Mouse (Mus musculus): ENCODE data around the gene Wwox.

Gene Wwox

GRCm38 (mm10) chr8:114927917-114928316, 488.5 kb downstream of the Wwox start:
- DNase-seq: no peak

GRCm38 (mm10) chr8:114929597-114929996, 490.1 kb downstream of the Wwox start:
- DNase-seq: no peak

DNA sequence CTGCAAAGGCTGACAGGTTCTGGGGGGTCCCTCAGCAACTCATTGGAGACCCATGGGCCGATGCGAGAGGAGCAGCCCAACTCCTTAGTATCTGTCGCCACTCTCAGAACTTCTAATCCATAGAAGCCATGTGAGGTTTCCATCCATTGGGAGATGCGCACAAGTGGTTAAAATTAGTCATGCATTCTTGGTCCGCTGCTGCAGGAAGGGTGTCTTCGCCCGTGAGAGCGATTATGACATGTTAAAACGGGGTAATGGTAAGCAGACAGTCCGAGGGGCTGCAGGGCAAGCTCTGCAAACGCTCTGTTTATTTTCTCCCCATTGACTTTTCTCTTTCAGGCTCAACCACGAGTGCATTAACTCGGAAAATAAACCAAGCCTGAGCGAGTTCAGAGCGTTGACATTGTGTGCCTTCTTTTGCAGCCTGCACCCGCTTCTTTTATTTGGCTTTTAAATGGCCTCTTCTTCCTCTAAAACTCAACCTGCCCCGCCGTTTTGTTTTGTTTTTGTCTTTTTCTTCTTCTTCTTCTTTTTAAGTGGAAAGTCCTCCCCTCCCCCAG, 492.7 kb downstream of the Wwox start:
- DNase-seq: no peak

DNA sequence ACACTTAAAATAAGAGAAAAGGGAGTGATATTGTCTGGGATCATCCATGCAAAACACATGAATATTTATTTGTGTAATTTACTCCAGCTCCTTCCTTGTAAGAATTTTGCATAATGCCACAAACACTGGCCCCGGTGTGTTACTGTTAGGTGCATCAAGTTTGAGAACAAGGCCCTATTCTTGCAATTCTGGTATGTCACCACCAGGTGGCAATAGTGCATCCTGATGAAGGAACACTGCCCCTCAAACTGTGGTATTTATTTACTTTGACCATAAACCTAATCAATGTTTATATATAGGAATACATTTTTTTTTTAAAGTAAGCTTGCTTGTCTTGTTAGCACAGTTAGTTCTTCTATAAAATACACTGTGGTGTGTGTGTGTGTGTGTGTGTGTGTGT, 493.8 kb downstream of the Wwox start:
- DNase-seq: no peak

- DNase-seq: no peak
These were observed 497.4 kb downstream of the Wwox start for GRCm38 (mm10) chr8:114936887-114937286.

DNA sequence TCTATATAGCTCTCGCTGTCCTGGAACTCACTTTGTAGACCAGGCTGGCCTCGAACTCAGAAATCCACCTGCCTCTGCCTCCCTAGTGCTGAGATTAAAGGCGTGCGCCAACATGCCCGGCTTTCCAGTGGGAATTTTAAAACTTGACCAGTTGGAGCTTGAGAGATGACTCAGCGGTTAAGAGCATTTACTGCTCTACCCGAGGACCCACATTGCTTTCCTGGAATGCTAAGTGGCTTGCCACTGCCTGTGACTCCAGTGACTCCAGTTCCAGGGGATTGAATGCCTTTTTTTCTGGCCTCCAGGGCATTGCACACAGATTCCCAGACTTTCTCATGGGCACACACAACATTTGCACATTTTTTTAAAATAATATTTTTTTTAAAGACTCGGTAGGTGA, 499.9 kb downstream of the Wwox start:
- no peak for DNase-seq

DNA sequence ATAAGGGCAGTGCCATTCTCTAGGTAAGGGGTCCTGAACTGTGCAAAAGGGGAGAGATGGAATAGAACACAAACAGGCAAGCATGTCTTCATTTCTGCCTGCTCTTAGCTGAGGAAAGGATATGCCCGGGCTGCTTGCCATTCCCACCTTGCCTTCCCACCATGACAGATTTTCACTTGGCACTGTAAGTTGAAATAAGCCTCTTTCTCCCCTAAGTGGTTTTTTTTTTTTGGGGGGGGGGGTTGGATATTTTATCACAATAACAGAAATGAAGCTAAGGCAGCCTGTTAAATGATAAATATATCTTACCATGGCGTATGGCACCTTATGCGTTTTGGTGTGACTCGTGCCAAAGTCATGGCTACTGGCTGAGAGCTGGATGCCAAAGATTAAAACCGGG, 501.6 kb downstream of the Wwox start:
- no peak for DNase-seq

DNA sequence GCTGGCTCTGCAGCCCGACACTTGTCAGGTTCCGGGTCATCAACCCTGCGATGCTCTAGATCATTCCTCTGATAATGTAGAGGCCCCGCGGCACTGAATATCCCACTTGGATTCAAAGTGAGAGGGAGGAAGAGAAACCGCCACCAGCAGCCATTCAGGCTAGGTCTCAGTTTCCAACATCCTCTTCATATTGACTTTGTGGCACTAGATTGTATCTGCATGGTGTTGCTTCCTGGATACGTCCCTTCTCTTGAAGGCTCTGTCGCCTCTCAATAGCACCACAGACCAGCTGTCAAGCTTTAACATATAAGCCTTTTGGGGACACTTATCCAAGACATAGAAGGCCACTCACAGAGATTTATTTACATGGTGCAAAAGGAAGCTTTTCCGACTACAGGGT, 502.2 kb downstream of the Wwox start:
- DNase-seq: no peak

- DNase-seq: no peak
These were observed 508.5 kb downstream of the Wwox start for GRCm38 (mm10) chr8:114947921-114948320.

DNA sequence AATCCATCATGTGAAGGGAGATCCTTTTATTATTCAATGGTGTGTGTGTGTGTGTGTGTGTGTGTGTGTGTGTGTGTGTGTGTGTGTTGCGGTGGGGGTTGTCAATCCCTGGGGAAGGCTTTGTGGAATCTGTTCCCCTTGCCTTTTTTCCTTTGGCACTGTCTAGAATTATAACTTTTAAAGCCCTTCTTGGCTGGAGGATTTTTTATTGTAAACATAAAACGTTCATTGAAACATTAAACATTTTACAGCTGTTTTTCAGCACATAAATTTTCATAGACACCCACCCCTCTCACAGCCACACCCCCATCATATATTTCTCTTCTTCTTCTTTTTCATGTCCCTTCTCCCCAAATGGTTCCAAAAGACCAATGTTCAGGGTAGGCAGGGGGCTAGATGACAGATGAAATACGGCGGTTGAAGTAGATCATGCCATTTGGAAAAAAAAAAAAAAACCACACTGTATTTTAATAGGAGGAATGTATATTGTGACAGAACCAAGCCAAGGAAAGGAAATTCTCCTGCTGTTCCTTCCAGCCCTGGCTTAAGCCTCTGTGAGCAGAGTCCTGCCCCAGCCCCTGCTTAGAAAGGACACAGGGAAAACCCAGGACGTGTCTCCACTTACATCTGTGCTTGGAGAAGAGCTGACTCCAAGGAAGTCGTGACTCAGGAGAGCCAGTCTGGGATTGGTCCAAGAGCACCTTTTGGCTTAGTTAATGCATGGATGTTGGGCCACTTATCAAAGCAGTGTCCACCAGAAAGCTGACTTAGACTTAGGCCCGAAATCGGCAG, 517.1 kb downstream of the Wwox start:
- DNase-seq: no peak

DNA sequence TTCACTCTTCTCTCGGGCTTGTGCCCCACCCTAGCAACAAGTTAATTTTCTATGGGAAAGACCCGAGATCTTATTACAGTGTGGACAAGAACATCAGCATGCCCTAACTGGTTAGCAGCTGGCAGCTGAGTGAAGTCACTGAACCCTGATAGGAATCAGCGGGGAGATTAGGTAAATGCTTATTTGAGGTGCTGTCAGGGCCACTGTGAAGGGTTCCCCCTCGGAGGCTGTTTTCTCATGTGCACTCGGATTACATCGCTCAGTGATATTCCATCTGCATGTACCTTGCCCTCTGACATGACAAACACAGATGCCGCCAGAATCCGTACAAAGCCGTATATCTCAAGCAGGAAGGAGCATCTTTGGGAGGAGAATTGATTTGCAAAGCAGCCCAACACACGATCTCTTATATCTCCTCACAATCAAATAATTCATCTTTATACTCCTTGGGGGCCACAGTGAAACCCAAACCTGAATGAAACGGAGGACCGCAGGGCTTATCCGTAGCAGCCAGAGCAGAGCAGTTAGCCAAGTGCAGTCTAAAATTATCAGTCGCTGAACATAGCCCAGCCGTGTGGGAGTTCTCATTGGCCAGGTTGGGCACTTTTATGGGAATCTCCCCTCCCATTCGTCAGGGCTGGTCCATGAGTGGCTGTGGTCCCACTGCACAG, 519.1 kb downstream of the Wwox start:
- DNase-seq: no peak

GRCm38 (mm10) chr8:114959406-114959805, 520.0 kb downstream of the Wwox start:
- no peak for DNase-seq

GRCm38 (mm10) chr8:114962494-114962893, 523.0 kb downstream of the Wwox start:
- DNase-seq: no peak

- no peak for DNase-seq
These were observed 523.8 kb downstream of the Wwox start for GRCm38 (mm10) chr8:114963282-114963681.

GRCm38 (mm10) chr8:114964206-114964605, 524.8 kb downstream of the Wwox start:
- DNase-seq: no peak

GRCm38 (mm10) chr8:114968842-114969241, 529.4 kb downstream of the Wwox start:
- no peak for DNase-seq

- peak; percentile 69 for DNase-seq
These were observed 531.9 kb downstream of the Wwox start for GRCm38 (mm10) chr8:114971378-114971777.

DNA sequence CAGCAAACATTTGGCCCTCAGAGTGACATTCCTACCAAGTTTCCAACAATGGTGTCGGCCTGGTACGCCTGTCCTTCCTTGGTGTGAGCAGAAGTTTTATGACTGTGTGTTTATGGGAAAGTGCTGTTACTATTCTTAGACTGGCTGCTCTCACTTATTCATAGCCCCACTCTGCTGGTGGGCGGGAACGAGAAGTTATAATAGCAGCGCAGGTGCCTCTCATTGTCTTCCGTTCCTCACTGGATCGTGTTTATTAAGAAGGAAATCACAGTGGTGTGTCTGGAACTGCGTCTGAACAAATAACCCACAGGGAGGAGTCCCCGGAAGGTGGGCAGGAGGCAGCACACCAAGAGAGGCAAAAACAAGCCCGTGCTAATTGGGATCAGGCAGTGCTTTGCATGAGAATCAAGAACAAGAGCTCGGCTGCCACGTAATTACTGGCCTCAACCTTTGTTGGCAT, 533.6 kb downstream of the Wwox start:
- DNase-seq: no peak

DNA sequence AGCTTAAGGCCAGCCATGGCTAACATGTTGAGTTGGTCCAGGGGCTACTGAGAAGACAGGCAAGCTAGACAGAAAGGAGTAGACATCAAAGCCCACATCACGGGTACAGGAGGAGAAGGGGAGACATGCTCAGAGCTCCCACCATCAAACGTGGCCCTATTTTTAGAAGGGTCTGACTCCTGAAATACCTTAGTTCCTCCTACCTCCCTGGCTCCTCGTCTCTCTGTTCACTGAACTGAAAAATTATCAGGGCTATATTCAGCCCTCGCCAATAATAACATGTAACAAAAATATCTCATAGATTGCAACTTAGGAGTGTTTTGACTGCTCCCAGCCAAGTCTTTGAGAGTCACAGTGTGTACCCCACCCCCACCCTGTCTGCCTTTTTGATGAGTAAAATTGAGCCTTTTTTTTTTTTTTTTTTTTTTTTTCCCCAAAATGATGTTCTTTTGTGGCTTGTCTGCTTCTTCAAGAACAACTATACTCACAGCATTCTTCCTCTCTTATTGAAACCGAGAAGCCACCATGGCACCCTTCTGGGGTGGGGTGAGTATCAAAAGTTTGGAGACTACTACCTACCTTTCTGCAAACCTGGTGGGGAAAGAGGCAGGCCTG, 535.0 kb downstream of the Wwox start:
- no peak for DNase-seq

DNA sequence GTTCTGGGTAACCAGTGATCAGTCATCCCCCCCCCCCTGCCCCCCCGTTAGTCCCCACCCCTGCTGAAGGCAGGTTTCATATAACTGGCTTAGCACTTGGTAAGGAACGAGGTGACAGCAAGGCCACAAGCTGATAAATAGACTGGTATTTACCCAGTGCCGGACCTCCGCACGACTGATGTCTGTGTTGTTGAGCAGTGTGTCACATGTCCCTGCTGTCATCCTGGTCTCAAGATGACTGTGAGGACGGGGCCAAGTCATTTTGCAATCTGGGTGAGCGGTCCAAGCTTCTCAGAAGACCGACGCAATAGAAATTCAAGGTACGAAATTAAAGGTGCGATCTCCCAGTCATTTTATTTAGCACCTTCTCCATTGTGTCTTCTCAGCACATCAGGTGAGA, 538.3 kb downstream of the Wwox start:
- DNase-seq: no peak

- DNase-seq: no peak
These were observed 538.9 kb downstream of the Wwox start for GRCm38 (mm10) chr8:114978206-114978960.

GRCm38 (mm10) chr8:114979671-114980070, 540.2 kb downstream of the Wwox start:
- DNase-seq: no peak

DNA sequence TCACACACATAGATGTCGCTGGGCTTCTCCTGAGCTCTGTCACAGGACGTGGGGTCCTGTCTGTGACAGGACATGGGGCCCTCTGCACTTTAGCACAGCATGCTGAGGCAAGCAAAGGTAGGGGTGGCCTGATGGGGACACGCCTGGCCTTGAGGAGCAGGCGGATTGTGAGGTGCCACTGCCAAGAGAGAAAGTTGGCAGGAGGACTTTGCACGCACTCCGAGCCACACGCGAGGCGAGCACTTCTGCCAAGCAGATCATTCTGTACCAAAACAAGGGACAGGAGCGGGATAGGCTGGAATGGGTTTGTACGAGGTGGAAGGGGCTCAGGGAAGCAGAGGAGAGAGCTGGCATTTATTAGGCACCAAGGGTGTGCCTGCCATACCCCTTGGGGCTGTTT, 543.3 kb downstream of the Wwox start:
- no peak for DNase-seq
